Mouse (Mus musculus) forebrain, embryonic 16.5 days (tissue): ENCODE data around the gene Rpl19. TPM values are rescaled to one million over a fixed set of nuclear protein-coding genes. Genes with fewer than 3 reads are reported as not detected.

Experiments
- ATAC-seq: fragments of 200-750 bp; cut with Nextera tagmentation; 2 replicates; pipeline ENCODE4 v1.8.0; 2017; ENCODE audit warnings: mild to moderate bottlenecking, moderate library complexity
- H3K27ac ChIP-seq: fragments of 300-500 bp; sonication (generic); 2 replicates; pipeline ENCODE4 v1.5.1; 2014; ENCODE audit warnings: low read length, control low read depth
- H3K27me3 ChIP-seq: fragments of 300-500 bp; sonication (generic); replicated peaks from 2 replicates; pipeline ENCODE4 v1.6.1; 2014; ENCODE audit warnings: low read length; ENCODE audit not compliant: control insufficient read depth, insufficient read depth
- H3K36me3 ChIP-seq: fragments of 300-500 bp; sonication (generic); 2 replicates; pipeline ENCODE4 v1.6.1; 2014; ENCODE audit not compliant: control insufficient read depth, insufficient read depth
- H3K4me1 ChIP-seq: fragments of 300-500 bp; sonication (generic); replicated peaks from 2 replicates; pipeline ENCODE4 v1.6.1; 2014; ENCODE audit warnings: low read length; ENCODE audit not compliant: control insufficient read depth, insufficient read depth
- H3K4me2 ChIP-seq: fragments of 300-500 bp; sonication (generic); 2 replicates; pipeline ENCODE4 v1.6.1; 2014; ENCODE audit warnings: mild to moderate bottlenecking, low read length, control low read depth
- H3K4me3 ChIP-seq: fragments of 300-500 bp; sonication (generic); replicated peaks from 2 replicates; pipeline ENCODE4 v1.5.1; 2014; ENCODE audit warnings: mild to moderate bottlenecking, low read length, control low read depth
- H3K9ac ChIP-seq: fragments of 300-500 bp; sonication (generic); replicated peaks from 2 replicates; pipeline ENCODE4 v1.6.1; 2014; ENCODE audit warnings: low read depth, low read length, control low read depth
- H3K9me3 ChIP-seq: fragments of 300-500 bp; sonication (generic); 2 replicates; pipeline ENCODE4 v1.6.1; 2016; ENCODE audit warnings: low read length; ENCODE audit not compliant: control insufficient read depth
- WGBS: fragments of 180-500 bp; shearing (Covaris S2); extraction: QIAGEN DNeasy Blood & Tissue Kit; methylation state at CpG from one replicate; pipeline ENCODE4 v1.1.7; 2014; 5-methylcytosine and 5-hydroxymethylcytosine counted together
- polyA plus RNA-seq: library from polyadenylated mRNA; unstranded; fragments of >200 nt; fragmentation: Nextera tagmentation; extraction: Ambion mirVana; gene quantifications from 2 replicates; pipeline ENCODE4 v1.2.1, GENCODE M21; 2015

Rpl19 gene
- polyA plus RNA-seq, 1 experiment from 2014 or later: 659 TPM

DNA sequence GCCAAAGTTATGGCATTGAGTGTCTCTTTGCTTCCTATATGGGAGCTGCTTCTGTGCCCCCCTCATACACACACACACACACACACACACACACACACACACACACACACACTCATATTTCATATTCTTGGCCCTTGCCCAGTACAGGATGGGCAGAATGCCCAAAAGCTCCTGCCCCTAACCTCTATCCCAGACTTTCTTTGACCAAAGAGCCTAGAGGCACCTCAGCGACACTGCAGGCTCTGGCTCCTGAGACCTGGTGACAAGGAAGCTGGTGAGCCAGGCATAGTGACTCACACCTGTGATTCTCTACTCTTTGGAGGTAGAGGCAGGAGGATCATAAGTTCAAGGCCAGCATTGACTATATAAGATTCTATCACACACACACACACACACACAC, 5.8 kb upstream of the Rpl19 start:
- H3K27ac ChIP-seq: peak overlapping the region; percentile 85; the same call in 1 of the 2 replicates
- peak overlapping the region; percentile 47 for H3K4me2 ChIP-seq
- H3K4me1 ChIP-seq: peaks cover 41% of the 10 kb centered on the region
- H3K4me3 ChIP-seq: peak overlapping the region; percentile 18; the same call in 1 of the 2 replicates
- no peak overlapping the region for H3K9ac ChIP-seq
- ATAC-seq: no peak
- 48% methylated on average over 1 of the region's 1 CpGs for WGBS
- peaks cover 7% of the 10 kb centered on the region for H3K36me3 ChIP-seq
- H3K27me3 ChIP-seq: no peaks in the 10 kb centered on the region
- H3K9me3 ChIP-seq: no peaks in the 10 kb centered on the region

DNA sequence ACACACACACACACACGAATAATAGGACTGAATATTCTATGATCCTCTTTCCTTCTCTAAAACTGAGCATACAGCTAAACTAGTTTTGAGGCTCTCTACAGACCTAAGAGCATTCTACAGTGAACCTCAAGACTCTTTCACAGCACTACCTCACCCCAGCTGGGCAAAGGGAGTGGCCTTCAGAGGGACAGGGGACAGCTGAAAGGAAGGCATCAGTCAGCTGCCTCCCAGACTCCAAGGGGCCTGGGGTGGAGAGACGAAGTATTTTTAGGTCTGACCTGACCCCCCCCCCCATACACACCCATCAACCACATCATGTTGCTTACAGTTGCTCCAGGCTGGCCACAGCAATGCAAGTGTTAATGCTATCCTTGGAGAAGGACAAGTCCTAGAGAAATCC, 5.4 kb upstream of the Rpl19 start:
- Histone ChIP-seq H3K4me2 (peak overlapping the region; percentile 89), H3K27me3 (no peaks in the 10 kb centered on the region), H3K4me3 (peak overlapping the region; percentile 94), H3K36me3 (peaks cover 5% of the 10 kb centered on the region), H3K9ac (peak overlapping the region; percentile 97), H3K4me1 (peaks cover 45% of the 10 kb centered on the region), H3K9me3 (no peaks in the 10 kb centered on the region), H3K27ac (no peak overlapping the region)
- 42% methylated on average over 2 of the region's 2 CpGs for WGBS
- no peak for ATAC-seq

DNA sequence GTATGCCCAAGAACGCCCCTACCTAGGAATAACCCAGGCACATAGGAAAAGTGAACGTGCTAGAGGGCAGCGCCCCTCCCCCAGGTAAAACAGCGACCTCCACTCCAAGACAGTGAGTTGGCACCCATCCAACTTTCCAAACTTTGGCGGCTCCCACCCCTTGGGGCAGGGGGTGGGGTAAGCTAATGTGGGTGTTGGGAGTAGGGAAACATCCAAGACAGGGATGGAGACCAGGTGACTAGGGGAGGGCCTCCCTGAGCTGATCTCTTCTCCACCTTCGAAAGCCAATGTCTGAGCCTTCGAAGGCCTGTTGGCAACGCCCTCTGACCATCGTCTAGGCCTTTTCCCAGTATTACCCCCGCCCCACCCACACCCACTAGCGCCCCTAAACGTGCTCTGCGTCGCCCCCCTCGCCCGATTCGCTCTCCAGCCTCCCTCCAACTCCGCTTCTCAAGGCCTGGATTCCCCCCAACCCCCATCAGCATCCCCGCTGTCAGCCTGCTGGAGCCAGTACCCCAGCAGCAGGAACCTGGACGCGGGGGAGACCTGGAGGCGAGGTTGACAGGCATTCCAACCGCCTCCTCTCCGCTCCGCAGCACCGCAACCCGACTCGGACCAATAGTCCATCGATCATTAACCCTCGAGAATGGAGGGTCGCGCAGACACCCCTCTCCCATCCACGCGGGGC, 4.8 kb upstream of the Rpl19 start:
- Histone ChIP-seq H3K9ac (peak overlapping the region; percentile 97), H3K4me1 (peaks cover 45% of the 10 kb centered on the region), H3K27ac (peak overlapping the region; percentile 92), H3K27me3 (no peaks in the 10 kb centered on the region), H3K4me3 (peak overlapping the region; percentile 94), H3K9me3 (no peaks in the 10 kb centered on the region), H3K36me3 (peaks cover 4% of the 10 kb centered on the region), H3K4me2 (peak overlapping the region; percentile 89)
- WGBS: 3% methylated on average over 32 of the region's 34 CpGs
- peak; percentile 3; the same call in 1 of the 2 replicates for ATAC-seq

DNA sequence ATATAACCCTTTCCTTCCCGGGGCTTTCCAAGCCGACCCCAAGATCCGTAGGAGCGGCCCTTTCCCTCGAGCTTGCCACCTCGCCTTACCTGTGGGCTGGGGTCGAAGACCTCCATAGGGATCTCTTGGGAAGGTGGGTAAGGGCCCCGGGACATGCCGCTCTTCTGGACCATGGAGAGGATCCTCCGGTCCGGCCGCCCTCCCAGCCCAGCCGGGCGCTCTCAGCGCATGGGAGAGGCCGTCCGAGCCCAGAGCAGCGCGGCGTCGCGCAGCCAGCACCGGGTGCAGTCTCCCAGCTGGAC, 4.3 kb upstream of the Rpl19 start:
- H3K4me2 ChIP-seq: peak overlapping the region; percentile 89
- no peaks in the 10 kb centered on the region for H3K27me3 ChIP-seq
- H3K4me1 ChIP-seq: peaks cover 45% of the 10 kb centered on the region
- WGBS: 0% methylated on average over 21 of the region's 23 CpGs
- ATAC-seq: peak; percentile 29
- H3K9ac ChIP-seq: peak overlapping the region; percentile 97
- peak overlapping the region; percentile 94 for H3K4me3 ChIP-seq
- peak overlapping the region; percentile 92 for H3K27ac ChIP-seq
- no peaks in the 10 kb centered on the region for H3K9me3 ChIP-seq
- peaks cover 4% of the 10 kb centered on the region for H3K36me3 ChIP-seq

DNA sequence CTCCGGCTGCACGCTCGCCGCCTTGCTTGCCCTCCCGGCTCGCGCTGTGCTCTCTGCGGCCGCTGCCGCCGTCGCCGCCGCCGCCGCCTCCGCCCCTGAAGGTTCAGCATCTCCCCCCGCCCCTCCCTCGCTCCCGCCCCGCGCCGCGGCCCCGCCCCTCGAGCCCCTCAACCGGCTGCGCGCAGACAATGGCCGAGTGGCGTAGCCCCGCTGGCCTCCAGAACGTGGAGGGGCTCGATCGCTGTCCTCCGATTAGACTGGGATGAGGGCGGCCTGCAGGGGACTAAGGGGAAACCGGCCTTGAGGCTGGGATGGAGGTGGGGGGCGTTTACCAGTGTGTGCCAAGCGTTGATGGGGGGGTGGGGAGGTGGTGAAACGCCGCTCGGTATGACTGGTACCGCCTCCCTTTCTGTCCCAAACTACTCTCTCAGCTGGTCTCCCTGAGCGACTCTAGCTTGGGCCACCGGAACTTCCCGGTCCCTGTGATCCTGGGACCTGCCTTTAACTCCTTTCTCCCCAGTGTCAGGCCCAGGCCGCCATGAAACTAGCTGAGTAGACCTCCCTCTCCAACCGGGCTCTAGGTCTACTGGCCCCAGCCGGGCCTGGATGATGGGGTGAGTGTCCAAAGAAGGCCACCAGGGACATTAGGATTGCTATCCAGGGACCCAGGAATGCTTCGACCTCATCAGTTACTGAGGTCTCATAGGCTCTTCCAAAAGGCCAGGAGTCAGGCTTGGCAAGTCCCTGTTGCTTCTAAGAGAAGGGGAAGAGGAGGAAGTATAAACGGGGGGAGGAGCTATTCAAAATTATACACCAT, 3.7 kb upstream of the Rpl19 start, which contains the start of gene Cacnb1:
Gene Cacnb1 (minus strand): TSS at position 480 of the 817 bp plus-strand sequence.
- peaks cover 49% of the 10 kb centered on the region for H3K4me1 ChIP-seq
- H3K4me2 ChIP-seq: peak within 1 kb of the TSS; percentile 89
- no peaks in the 10 kb centered on the region for H3K9me3 ChIP-seq
- 1% methylated on average over 33 of the region's 52 CpGs for WGBS
- ATAC-seq: peak; percentile 49
- peak within 1 kb of the TSS; percentile 94 for H3K4me3 ChIP-seq
- peak within 1 kb of the TSS; percentile 92 for H3K27ac ChIP-seq
- H3K9ac ChIP-seq: peak within 1 kb of the TSS; percentile 97
- H3K27me3 ChIP-seq: no peaks in the 10 kb centered on the region
- no peaks in the 10 kb centered on the region for H3K36me3 ChIP-seq

DNA sequence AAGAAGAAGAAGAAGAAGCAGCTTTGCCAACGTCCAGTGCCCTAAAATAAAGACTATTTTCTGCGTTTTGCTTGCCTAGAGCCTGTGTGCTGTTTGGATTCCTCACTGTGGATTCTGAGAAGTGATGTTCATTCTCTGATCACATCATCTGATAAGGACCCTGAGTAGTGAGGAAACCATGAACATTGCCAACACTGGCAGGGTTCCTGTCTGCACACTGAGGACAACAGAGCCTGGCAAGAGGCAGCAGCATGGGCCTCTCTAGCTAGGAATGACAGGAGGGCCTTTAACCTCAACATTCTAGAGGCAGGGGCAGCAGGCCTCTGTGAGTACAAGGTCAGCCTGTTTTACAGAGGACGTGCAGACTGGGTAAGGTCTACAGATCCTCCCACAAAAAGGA, 2.0 kb upstream of the Rpl19 start:
- Histone ChIP-seq H3K4me1 (peaks cover 41% of the 10 kb centered on the region), H3K4me2 (no peak overlapping the region), H3K9me3 (no peaks in the 10 kb centered on the region), H3K4me3 (no peak overlapping the region), H3K9ac (no peak overlapping the region), H3K27me3 (no peaks in the 10 kb centered on the region), H3K36me3 (peaks cover 7% of the 10 kb centered on the region; the same call in 1 of the 2 replicates), H3K27ac (no peak overlapping the region)
- 89% methylated on average over 3 of the region's 3 CpGs for WGBS
- ATAC-seq: no peak

DNA sequence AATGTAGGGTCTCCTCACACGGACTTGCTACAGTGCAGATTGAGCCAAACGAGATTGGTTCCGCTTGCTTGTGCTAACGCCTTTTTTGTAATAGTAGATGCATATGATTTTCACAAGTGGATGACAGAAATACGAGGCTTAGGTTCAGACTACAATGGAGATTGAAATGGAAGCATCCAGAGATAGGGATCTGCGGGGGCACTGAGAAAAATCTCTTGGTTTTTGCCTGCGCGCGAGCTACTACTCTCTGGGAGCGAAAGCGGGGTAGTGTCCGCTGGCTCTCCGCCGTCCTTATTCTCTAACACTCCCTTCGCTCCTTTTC, 301 bp upstream of the Rpl19 start:
- H3K4me1 ChIP-seq: peaks cover 25% of the 10 kb centered on the region
- ATAC-seq: no peak; the same call in 1 of the 2 replicates
- peak overlapping the region; percentile 99 for H3K9ac ChIP-seq
- H3K36me3 ChIP-seq: peaks cover 17% of the 10 kb centered on the region
- no peaks in the 10 kb centered on the region for H3K9me3 ChIP-seq
- WGBS: 5% methylated on average over 15 of the region's 15 CpGs
- no peaks in the 10 kb centered on the region for H3K27me3 ChIP-seq
- H3K4me2 ChIP-seq: peak overlapping the region; percentile 100
- peak overlapping the region; percentile 99 for H3K4me3 ChIP-seq
- peak overlapping the region; percentile 82 for H3K27ac ChIP-seq

DNA sequence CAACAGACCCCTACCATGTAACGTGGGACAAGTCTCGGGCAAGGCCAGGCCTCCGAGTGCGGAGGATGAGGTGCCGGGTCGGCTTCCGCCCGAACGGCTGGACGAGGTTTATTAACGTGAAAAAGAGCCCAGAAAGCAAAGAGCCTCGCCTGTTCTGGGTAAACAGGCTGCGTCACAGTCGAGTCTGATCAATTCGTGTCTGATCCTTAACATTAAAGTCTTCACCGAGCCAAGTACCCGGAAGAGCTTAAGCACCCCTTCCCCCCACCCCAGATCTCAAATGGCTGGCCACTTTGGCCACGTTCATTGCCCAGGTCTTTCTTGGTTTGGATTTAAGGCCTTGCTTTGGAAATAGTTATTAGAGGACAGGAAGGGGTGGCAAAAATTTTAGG, 783 bp downstream of the Rpl19 start:
- Histone ChIP-seq H3K36me3 (peaks cover 18% of the 10 kb centered on the region), H3K27me3 (no peaks in the 10 kb centered on the region), H3K4me1 (peaks cover 22% of the 10 kb centered on the region), H3K9ac (peak overlapping the region; percentile 99), H3K4me3 (peak overlapping the region; percentile 99), H3K4me2 (peak overlapping the region; percentile 100), H3K9me3 (no peaks in the 10 kb centered on the region), H3K27ac (peak overlapping the region; percentile 83)
- no peak; the same call in 1 of the 2 replicates for ATAC-seq
- WGBS: under 1% methylated on average over 18 of the region's 18 CpGs

DNA sequence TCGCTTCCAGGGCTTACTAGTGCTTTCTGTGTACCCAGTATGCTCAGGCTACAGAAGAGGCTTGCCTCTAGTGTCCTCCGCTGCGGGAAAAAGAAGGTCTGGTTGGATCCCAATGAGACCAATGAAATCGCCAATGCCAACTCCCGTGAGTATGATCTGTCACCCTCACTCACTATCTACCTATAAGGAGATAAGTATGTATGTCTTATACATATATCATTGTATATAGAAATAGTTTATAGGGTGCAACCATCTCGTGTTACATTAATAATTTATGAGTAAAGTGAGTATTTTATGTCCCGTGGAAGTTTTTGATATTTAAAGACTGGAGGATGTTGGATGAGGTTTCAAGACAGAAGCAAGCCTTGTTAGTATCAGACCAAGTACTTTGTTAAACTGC, 1.3 kb downstream of the Rpl19 start:
- H3K27ac ChIP-seq: no peak overlapping the region
- ATAC-seq: no peak
- H3K4me1 ChIP-seq: peaks cover 22% of the 10 kb centered on the region
- H3K36me3 ChIP-seq: peaks cover 18% of the 10 kb centered on the region
- H3K9ac ChIP-seq: peak overlapping the region; percentile 99
- WGBS: 25% methylated on average over 7 of the region's 7 CpGs
- peak overlapping the region; percentile 100 for H3K4me2 ChIP-seq
- peak overlapping the region; percentile 99 for H3K4me3 ChIP-seq
- H3K27me3 ChIP-seq: no peaks in the 10 kb centered on the region
- no peaks in the 10 kb centered on the region for H3K9me3 ChIP-seq
